ENCODE assay signal across 20 mouse cellular contexts in the genomic region with DNA sequence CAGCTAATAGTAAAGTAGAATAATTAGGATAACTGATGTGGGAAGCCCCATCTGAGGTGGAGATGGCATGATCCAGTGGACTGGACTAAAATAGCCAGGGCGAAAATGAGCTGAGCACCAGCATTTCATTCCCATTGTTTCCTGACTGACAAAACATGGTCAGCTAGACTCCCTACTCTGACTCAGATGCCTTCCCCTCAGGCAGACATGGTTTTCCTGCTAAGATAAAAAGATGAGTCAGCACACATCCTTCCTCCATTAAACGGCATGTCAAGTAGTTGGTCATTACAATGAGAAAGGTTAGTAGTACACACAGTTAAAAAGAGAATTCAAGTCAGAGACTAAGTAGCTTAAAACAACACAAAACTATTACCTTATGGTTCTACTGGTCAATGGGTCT.
DNase-seq lines count a peak whose midpoint lies in the region; ATAC-seq and TF ChIP-seq lines count a peak whose summit lies in the region.
"Had no signal": no experiment of that assay in that cellular context is flagged by ENCODE, and none has a peak within 500 bp of the region (broad histone marks: within the 10 kb centered on the region; RNA-seq: fewer than 3 reads in every experiment).

No protein-coding gene starts in this region.

- TF ChIP-seq CTCF in forebrain, postnatal 0 days (IDR thresholded peaks at IDR 0.05; ENCODE audit: low read depth), result no peak

- H3K9ac ChIP-seq in forebrain, postnatal 0 days, result no peak overlapping the region
- H3K9ac ChIP-seq: embryonic facial prominence, embryonic 12.5 days; forebrain, embryonic 13.5 days; forebrain, embryonic 15.5 days had no signal

- no peak for ATAC-seq in megakaryocyte progenitor cell, adult 5-6 weeks (replicated peaks; ENCODE audit: poor library complexity)
- ATAC-seq in forebrain, postnatal 0 days, result no peak
- ATAC-seq: activated CD4-positive, CD25-positive, alpha-beta regulatory T cell, adult 4 months; forebrain, embryonic 13.5 days; forebrain, embryonic 15.5 days; Patski had no signal

- no peaks in the 10 kb centered on the region for H3K36me3 ChIP-seq in forebrain, postnatal 0 days (ENCODE audit: insufficient read depth)
- H3K36me3 ChIP-seq: embryonic facial prominence, embryonic 10.5 days; embryonic facial prominence, embryonic 12.5 days; forebrain, embryonic 15.5 days; G1E had no signal

- H3K27me3 ChIP-seq in forebrain, postnatal 0 days (ENCODE audit: insufficient read depth, low read length), result no peaks in the 10 kb centered on the region; the same call in 1 of the 2 replicates
- H3K27me3 ChIP-seq: embryonic facial prominence, embryonic 12.5 days; Patski had no signal

- H3K4me1 ChIP-seq in forebrain, postnatal 0 days (ENCODE audit: insufficient read depth), result no peaks in the 10 kb centered on the region
- H3K4me1 ChIP-seq: embryonic facial prominence, embryonic 10.5 days; embryonic facial prominence, embryonic 12.5 days; forebrain, embryonic 13.5 days; forebrain, embryonic 15.5 days had no signal

- peak; percentile 75 for DNase-seq in 416B (ENCODE audit: low read depth)
- peak; percentile 25 for DNase-seq in Muller cell, postnatal 12 days (ENCODE audit: inconsistent ontology term)
- DNase-seq in retina, postnatal 1 day, result no peak
- DNase-seq in forebrain, postnatal 0 days, result no peak
- DNase-seq: adrenal gland, adult 8-10 months; adrenal gland, postnatal 14 days; adrenal gland, postnatal 36 days; cerebellum, adult 11-12 months; cerebellum, adult 2 months; cerebellum, adult 9-10 months; cerebellum, postnatal 10 days; cerebellum, postnatal 25 days had no signal

- H3K4me3 ChIP-seq in forebrain, postnatal 0 days (ENCODE audit: low read depth, low read length), result no peak overlapping the region
- H3K4me3 ChIP-seq: embryonic facial prominence, embryonic 10.5 days; embryonic facial prominence, embryonic 12.5 days; forebrain, embryonic 13.5 days; forebrain, embryonic 15.5 days had no signal

- H3K27ac ChIP-seq in forebrain, postnatal 0 days (ENCODE audit: low read depth, low read length), result no peak overlapping the region
- H3K27ac ChIP-seq: embryonic facial prominence, embryonic 10.5 days; embryonic facial prominence, embryonic 12.5 days; forebrain, embryonic 13.5 days; forebrain, embryonic 15.5 days had no signal

- H3K4me2 ChIP-seq in forebrain, postnatal 0 days (ENCODE audit: low read depth), result no peak overlapping the region
- H3K4me2 ChIP-seq: embryonic facial prominence, embryonic 12.5 days; forebrain, embryonic 13.5 days; forebrain, embryonic 15.5 days had no signal

- WGBS in forebrain, postnatal 0 days, result 92% methylated on average over 2 of the region's 2 CpGs

- no peaks in the 10 kb centered on the region for H3K9me3 ChIP-seq in forebrain, postnatal 0 days (ENCODE audit: low read length)
- H3K9me3 ChIP-seq: embryonic facial prominence, embryonic 10.5 days; embryonic facial prominence, embryonic 12.5 days; forebrain, embryonic 13.5 days; forebrain, embryonic 15.5 days had no signal

Comparison
In these comparisons a context has a peak if more than half of its experiments do, and no peak if none do; other contexts are left out.
1. DNase-seq: peak in 416B (single experiment) and Muller cell, postnatal 12 days (single experiment); none in retina, postnatal 1 day (single experiment) and forebrain, postnatal 0 days (single experiment).